Mouse (Mus musculus) forebrain, embryonic 12.5 days (tissue): ENCODE results near the gene Rtn4rl1. TPM values are rescaled to one million over a fixed set of nuclear protein-coding genes. Genes with fewer than 3 reads are reported as not detected.
"Not testable (repeated sequence)": the region's sequence is repeated elsewhere in the genome, so short reads cannot be mapped to it uniquely, and the experiment has no call there.

Source experiments
- ATAC-seq: fragments of 200-750 bp; cut with Nextera tagmentation; 2 replicates; pipeline ENCODE4 v1.8.0; 2017; ENCODE audit warnings: moderate TSS enrichment; ENCODE audit not compliant: low FRiP score
- H3K27ac ChIP-seq: fragments of 300-500 bp; sonication (generic); 2 replicates; pipeline ENCODE4 v1.5.1; 2016; ENCODE audit warnings: mild to moderate bottlenecking
- H3K27me3 ChIP-seq: fragments of 300-500 bp; sonication (generic); 2 replicates; pipeline ENCODE4 v1.6.1; 2016; ENCODE audit warnings: mild to moderate bottlenecking
- H3K36me3 ChIP-seq: fragments of 300-500 bp; sonication (generic); replicated peaks from 2 replicates; pipeline ENCODE4 v1.6.1; 2016; ENCODE audit warnings: mild to moderate bottlenecking
- H3K4me1 ChIP-seq: fragments of 300-500 bp; sonication (generic); 2 replicates; pipeline ENCODE4 v1.6.1; 2016
- H3K4me2 ChIP-seq: fragments of 300-500 bp; sonication (generic); 2 replicates; pipeline ENCODE4 v1.6.1; 2016; ENCODE audit warnings: mild to moderate bottlenecking, moderate library complexity
- H3K4me3 ChIP-seq: fragments of 300-500 bp; sonication (generic); replicated peaks from 2 replicates; pipeline ENCODE4 v1.5.1; 2016; ENCODE audit warnings: mild to moderate bottlenecking
- H3K9ac ChIP-seq: fragments of 300-500 bp; sonication (generic); 2 replicates; pipeline ENCODE4 v1.6.1; 2016; ENCODE audit warnings: mild to moderate bottlenecking
- H3K9me3 ChIP-seq: fragments of 300-500 bp; sonication (generic); 2 replicates; pipeline ENCODE4 v1.6.1; 2016
- WGBS: fragments of 180-500 bp; shearing (Covaris S2); methylation state at CpG from one replicate; pipeline ENCODE4 v1.1.7; 2016; 5-methylcytosine and 5-hydroxymethylcytosine counted together
- polyA plus RNA-seq: library from polyadenylated mRNA; unstranded; fragments of >200 nt; fragmentation: Nextera tagmentation; extraction: Ambion mirVana; gene quantifications from 2 replicates; pipeline ENCODE4 v1.2.1, GENCODE M21; 2016

Rtn4rl1 gene
- polyA plus RNA-seq, 1 experiment from 2014 or later: 1.7 TPM

- Histone ChIP-seq H3K27me3 (peaks cover 37% of the 10 kb centered on the region), H3K4me3 (no peak overlapping the region), H3K36me3 (no peaks in the 10 kb centered on the region), H3K9me3 (no peaks in the 10 kb centered on the region), H3K4me1 (peaks cover 40% of the 10 kb centered on the region), H3K4me2 (peak overlapping the region; percentile 16; the same call in 1 of the 2 replicates), H3K9ac (no peak overlapping the region), H3K27ac (peak overlapping the region; percentile 19; the same call in 1 of the 2 replicates)
- 17% methylated on average over 25 of the region's 25 CpGs for WGBS
- ATAC-seq: peak; percentile 56
Observed at GRCm38 (mm10) chr11:75291389-75292215, 98.0 kb downstream of the Rtn4rl1 start.

GRCm38 (mm10) chr11:75292281-75292680, 98.7 kb downstream of the Rtn4rl1 start:
- H3K4me3 ChIP-seq: no peak overlapping the region
- H3K4me1 ChIP-seq: peaks cover 40% of the 10 kb centered on the region
- WGBS: 79% methylated on average over 7 of the region's 7 CpGs
- no peaks in the 10 kb centered on the region for H3K9me3 ChIP-seq
- no peaks in the 10 kb centered on the region for H3K36me3 ChIP-seq
- no peak for ATAC-seq
- H3K9ac ChIP-seq: no peak overlapping the region
- peak overlapping the region; percentile 4; the same call in 1 of the 2 replicates for H3K27ac ChIP-seq
- peaks cover 34% of the 10 kb centered on the region for H3K27me3 ChIP-seq
- no peak overlapping the region for H3K4me2 ChIP-seq

- H3K9ac ChIP-seq: no peak overlapping the region
- H3K36me3 ChIP-seq: no peaks in the 10 kb centered on the region
- 0 out of 2 replicates have a peak overlapping the region, but pooled peaks have one; percentile 27 for H3K27ac ChIP-seq
- H3K27me3 ChIP-seq: peaks cover 33% of the 10 kb centered on the region
- 39% methylated on average over 21 of the region's 21 CpGs for WGBS
- ATAC-seq: peak; percentile 47; the same call in 1 of the 2 replicates
- H3K4me3 ChIP-seq: no peak overlapping the region
- no peak overlapping the region for H3K4me2 ChIP-seq
- H3K4me1 ChIP-seq: peaks cover 44% of the 10 kb centered on the region
- no peaks in the 10 kb centered on the region for H3K9me3 ChIP-seq
Observed at GRCm38 (mm10) chr11:75293852-75294361, 100.3 kb downstream of the Rtn4rl1 start.

GRCm38 (mm10) chr11:75294862-75295261, 101.3 kb downstream of the Rtn4rl1 start:
- Histone ChIP-seq H3K9me3 (no peaks in the 10 kb centered on the region), H3K4me1 (peaks cover 44% of the 10 kb centered on the region), H3K27ac (no peak overlapping the region), H3K4me3 (no peak overlapping the region), H3K9ac (no peak overlapping the region), H3K4me2 (no peak overlapping the region), H3K27me3 (peaks cover 27% of the 10 kb centered on the region), H3K36me3 (peaks cover 8% of the 10 kb centered on the region; the same call in 1 of the 2 replicates)
- ATAC-seq: no peak
- 80% methylated on average over 9 of the region's 9 CpGs for WGBS

- H3K27ac ChIP-seq, H3K9me3 ChIP-seq, H3K4me3 ChIP-seq, H3K4me2 ChIP-seq, H3K9ac ChIP-seq, ATAC-seq, H3K36me3 ChIP-seq: not testable (repeated sequence)
- H3K27me3 ChIP-seq: peaks cover 27% of the 10 kb centered on the region
- H3K4me1 ChIP-seq: peaks cover 43% of the 10 kb centered on the region
- 90% methylated on average over 4 of the region's 5 CpGs for WGBS
Observed at GRCm38 (mm10) chr11:75295534-75295933, 102.0 kb downstream of the Rtn4rl1 start.

GRCm38 (mm10) chr11:75296406-75297005, 102.9 kb downstream of the Rtn4rl1 start:
- Histone ChIP-seq H3K9ac (no peak overlapping the region), H3K9me3 (no peaks in the 10 kb centered on the region), H3K27me3 (peaks cover 22% of the 10 kb centered on the region), H3K36me3 (peaks cover 16% of the 10 kb centered on the region), H3K4me1 (peaks cover 34% of the 10 kb centered on the region), H3K4me3 (no peak overlapping the region), H3K4me2 (no peak overlapping the region), H3K27ac (no peak overlapping the region)
- WGBS: 90% methylated on average over 9 of the region's 9 CpGs
- no peak for ATAC-seq

GRCm38 (mm10) chr11:75297631-75298030, 104.0 kb downstream of the Rtn4rl1 start:
- Histone ChIP-seq H3K4me3 (no peak overlapping the region), H3K27me3 (peaks cover 12% of the 10 kb centered on the region), H3K4me1 (peaks cover 23% of the 10 kb centered on the region), H3K9ac (no peak overlapping the region), H3K4me2 (no peak overlapping the region), H3K36me3 (peaks cover 27% of the 10 kb centered on the region), H3K9me3 (no peaks in the 10 kb centered on the region), H3K27ac (no peak overlapping the region)
- 85% methylated on average over 9 of the region's 9 CpGs for WGBS
- no peak for ATAC-seq

GRCm38 (mm10) chr11:75298491-75298890, 104.9 kb downstream of the Rtn4rl1 start:
- peaks cover 36% of the 10 kb centered on the region for H3K36me3 ChIP-seq
- H3K4me3 ChIP-seq: no peak overlapping the region
- peaks cover 3% of the 10 kb centered on the region; the same call in 1 of the 2 replicates for H3K27me3 ChIP-seq
- ATAC-seq: no peak
- H3K27ac ChIP-seq: no peak overlapping the region
- H3K4me2 ChIP-seq: no peak overlapping the region
- peaks cover 15% of the 10 kb centered on the region for H3K4me1 ChIP-seq
- H3K9ac ChIP-seq: no peak overlapping the region
- no peaks in the 10 kb centered on the region for H3K9me3 ChIP-seq
- 69% methylated on average over 11 of the region's 11 CpGs for WGBS

- peak overlapping the region; percentile 38; the same call in 1 of the 2 replicates for H3K27ac ChIP-seq
- no peak overlapping the region for H3K4me2 ChIP-seq
- 72% methylated on average over 10 of the region's 10 CpGs for WGBS
- no peak overlapping the region for H3K4me3 ChIP-seq
- H3K9ac ChIP-seq: no peak overlapping the region
- peaks cover 4% of the 10 kb centered on the region; the same call in 1 of the 2 replicates for H3K4me1 ChIP-seq
- peaks cover 40% of the 10 kb centered on the region for H3K36me3 ChIP-seq
- no peaks in the 10 kb centered on the region for H3K27me3 ChIP-seq
- ATAC-seq: 0 out of 2 replicates have a peak, but pooled peaks have one; percentile 17
- H3K9me3 ChIP-seq: no peaks in the 10 kb centered on the region
Observed at GRCm38 (mm10) chr11:75299786-75300185, 106.2 kb downstream of the Rtn4rl1 start.

GRCm38 (mm10) chr11:75300954-75301353, 107.4 kb downstream of the Rtn4rl1 start:
- Histone ChIP-seq H3K27me3 (no peaks in the 10 kb centered on the region), H3K4me2 (no peak overlapping the region), H3K4me1 (peaks cover 4% of the 10 kb centered on the region; the same call in 1 of the 2 replicates), H3K27ac (no peak overlapping the region), H3K9me3 (no peaks in the 10 kb centered on the region), H3K36me3 (peaks cover 51% of the 10 kb centered on the region), H3K9ac (no peak overlapping the region), H3K4me3 (no peak overlapping the region)
- no peak for ATAC-seq
- 89% methylated on average over 9 of the region's 9 CpGs for WGBS

GRCm38 (mm10) chr11:75304797-75305196, 111.2 kb downstream of the Rtn4rl1 start:
- ATAC-seq: no peak
- H3K27ac ChIP-seq: no peak overlapping the region
- H3K9ac ChIP-seq: no peak overlapping the region
- peaks cover 81% of the 10 kb centered on the region for H3K36me3 ChIP-seq
- H3K4me3 ChIP-seq: no peak overlapping the region
- H3K27me3 ChIP-seq: no peaks in the 10 kb centered on the region
- H3K4me2 ChIP-seq: no peak overlapping the region
- WGBS: 88% methylated on average over 9 of the region's 9 CpGs
- H3K4me1 ChIP-seq: no peaks in the 10 kb centered on the region; the same call in 1 of the 2 replicates
- H3K9me3 ChIP-seq: no peaks in the 10 kb centered on the region

GRCm38 (mm10) chr11:75308650-75309049, 115.1 kb downstream of the Rtn4rl1 start:
- Histone ChIP-seq H3K4me2 (no peak overlapping the region), H3K9me3 (no peaks in the 10 kb centered on the region), H3K4me1 (no peaks in the 10 kb centered on the region; the same call in 1 of the 2 replicates), H3K9ac (no peak overlapping the region), H3K27ac (no peak overlapping the region), H3K4me3 (no peak overlapping the region), H3K36me3 (peaks cover 88% of the 10 kb centered on the region), H3K27me3 (no peaks in the 10 kb centered on the region)
- ATAC-seq: no peak
- 83% methylated on average over 4 of the region's 4 CpGs for WGBS
